Mouse (Mus musculus) liver, adult (tissue): ENCODE results near the gene Fbrsl1.

Source experiments
- GATA4 ChIP-seq: IDR thresholded peaks from 2 replicates; pipeline ENCODE4 v1.6.1; 2014; ENCODE audit warnings: mild to moderate bottlenecking, low read length; ENCODE audit not compliant: insufficient replicate concordance

The Fbrsl1 gene

GRCm38 (mm10) chr5:110468296-110468695, 20.0 kb upstream of the Fbrsl1 start:
- TF ChIP-seq GATA4, result no peak

- TF ChIP-seq GATA4, result no peak
Observed at GRCm38 (mm10) chr5:110467725-110468124, 19.4 kb upstream of the Fbrsl1 start.

GRCm38 (mm10) chr5:110466531-110467424, 18.5 kb upstream of the Fbrsl1 start:
- TF ChIP-seq GATA4, result no peak

GRCm38 (mm10) chr5:110462646-110463045, 14.3 kb upstream of the Fbrsl1 start:
- TF ChIP-seq GATA4, result no peak

GRCm38 (mm10) chr5:110458936-110459335, 10.6 kb upstream of the Fbrsl1 start:
- no peak for TF ChIP-seq GATA4

GRCm38 (mm10) chr5:110455272-110455671, 7.0 kb upstream of the Fbrsl1 start:
- TF ChIP-seq GATA4, result no peak

GRCm38 (mm10) chr5:110449294-110449693, 991 bp upstream of the Fbrsl1 start:
- no peak for TF ChIP-seq GATA4

GRCm38 (mm10) chr5:110447720-110448435, 425 bp downstream of the Fbrsl1 start:
- TF ChIP-seq GATA4, result no peak

GRCm38 (mm10) chr5:110444509-110444908, 3.8 kb downstream of the Fbrsl1 start:
- no peak for TF ChIP-seq GATA4

GRCm38 (mm10) chr5:110442966-110443590, 5.2 kb downstream of the Fbrsl1 start:
- no peak for TF ChIP-seq GATA4

- TF ChIP-seq GATA4, result no peak
Observed at GRCm38 (mm10) chr5:110439565-110440310, 8.6 kb downstream of the Fbrsl1 start.

GRCm38 (mm10) chr5:110438591-110438990, 9.7 kb downstream of the Fbrsl1 start:
- TF ChIP-seq GATA4, result no peak

GRCm38 (mm10) chr5:110437632-110438261, 10.6 kb downstream of the Fbrsl1 start:
- no peak for TF ChIP-seq GATA4

- TF ChIP-seq GATA4, result no peak
Observed at GRCm38 (mm10) chr5:110434816-110435215, 13.5 kb downstream of the Fbrsl1 start.
